Mouse (Mus musculus) heart, embryonic 11.5 days (tissue): ENCODE results near the gene Mxd4. TPM values are rescaled to one million over a fixed set of nuclear protein-coding genes. Genes with fewer than 3 reads are reported as not detected.

Experiments used
- ATAC-seq: fragments of 200-750 bp; cut with Nextera tagmentation; replicated peaks from 2 replicates; pipeline ENCODE4 v1.8.0; 2017; ENCODE audit warnings: moderate library complexity; ENCODE audit not compliant: insufficient number of reproducible peaks, low FRiP score, low TSS enrichment
- H3K27ac ChIP-seq: fragments of 300-500 bp; sonication (generic); 2 replicates; pipeline ENCODE4 v1.5.1; 2014; ENCODE audit warnings: mild to moderate bottlenecking, low read depth, low read length
- H3K27me3 ChIP-seq: fragments of 300-500 bp; sonication (generic); 2 replicates; pipeline ENCODE4 v1.6.1; 2014; ENCODE audit warnings: mild to moderate bottlenecking, low read length, mixed read lengths; ENCODE audit not compliant: control insufficient read depth, insufficient read depth
- H3K36me3 ChIP-seq: fragments of 300-500 bp; sonication (generic); 2 replicates; pipeline ENCODE4 v1.6.1; 2014; ENCODE audit warnings: mild to moderate bottlenecking, low read length, moderate library complexity, mixed read lengths; ENCODE audit not compliant: control insufficient read depth, insufficient read depth
- H3K4me1 ChIP-seq: fragments of 300-500 bp; sonication (generic); 2 replicates; pipeline ENCODE4 v1.6.1; 2014; ENCODE audit warnings: low read length; ENCODE audit not compliant: control insufficient read depth, insufficient read depth
- H3K4me2 ChIP-seq: fragments of 300-500 bp; sonication (generic); 2 replicates; pipeline ENCODE4 v1.6.1; 2014; ENCODE audit warnings: mild to moderate bottlenecking, moderate library complexity
- H3K4me3 ChIP-seq: fragments of 300-500 bp; sonication (generic); 2 replicates; pipeline ENCODE4 v1.5.1; 2014; ENCODE audit warnings: low read depth, low read length
- H3K9ac ChIP-seq: fragments of 300-500 bp; sonication (generic); 2 replicates; pipeline ENCODE4 v1.6.1; 2014; ENCODE audit warnings: mild to moderate bottlenecking, low read depth, low read length, moderate library complexity
- H3K9me3 ChIP-seq: fragments of 300-500 bp; sonication (generic); replicated peaks from 2 replicates; pipeline ENCODE4 v1.6.1; 2016; ENCODE audit warnings: low read length; ENCODE audit not compliant: control insufficient read depth
- WGBS: fragments of 180-500 bp; shearing (Covaris S2); extraction: QIAGEN DNeasy Blood & Tissue Kit; methylation state at CpG from one replicate; pipeline ENCODE4 v1.1.7; 2014; ENCODE audit not compliant: insufficient replicate concordance; 5-methylcytosine and 5-hydroxymethylcytosine counted together
- polyA plus RNA-seq: library from polyadenylated mRNA; unstranded; fragments of >200 nt; fragmentation: Nextera tagmentation; extraction: Ambion mirVana; gene quantifications from 2 replicates; pipeline ENCODE4 v1.2.1, GENCODE M21; 2014

Mxd4 gene
- polyA plus RNA-seq, 1 experiment from 2014 or later: 23.3 TPM

DNA sequence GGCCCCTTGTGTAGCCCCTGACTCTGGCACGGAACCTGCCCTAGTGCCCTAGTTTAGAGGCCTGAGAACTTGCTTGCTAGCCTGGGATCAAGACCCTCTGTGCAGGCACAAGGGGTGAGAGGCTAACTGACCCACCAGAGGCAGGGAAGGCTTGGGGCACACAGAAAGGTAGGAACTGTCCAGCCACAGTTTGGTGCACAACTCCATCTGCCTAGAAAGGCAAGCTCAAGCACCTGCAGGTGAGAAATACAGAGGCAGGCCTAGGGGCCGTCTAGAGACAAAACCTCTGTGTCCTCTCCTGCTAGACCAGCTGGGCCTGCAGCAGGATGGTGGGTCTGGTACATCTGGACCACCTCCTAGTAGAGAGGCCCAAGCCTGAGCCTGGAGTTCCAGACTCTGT is 13.5 kb downstream of the Mxd4 start:
- H3K9ac ChIP-seq: no peak overlapping the region
- no peaks in the 10 kb centered on the region for H3K9me3 ChIP-seq
- H3K4me3 ChIP-seq: no peak overlapping the region
- no peak for ATAC-seq
- peaks cover 22% of the 10 kb centered on the region for H3K36me3 ChIP-seq
- no peak overlapping the region for H3K4me2 ChIP-seq
- 79% methylated on average over 2 of the region's 2 CpGs for WGBS
- no peaks in the 10 kb centered on the region for H3K4me1 ChIP-seq
- no peaks in the 10 kb centered on the region for H3K27me3 ChIP-seq
- no peak overlapping the region for H3K27ac ChIP-seq

DNA sequence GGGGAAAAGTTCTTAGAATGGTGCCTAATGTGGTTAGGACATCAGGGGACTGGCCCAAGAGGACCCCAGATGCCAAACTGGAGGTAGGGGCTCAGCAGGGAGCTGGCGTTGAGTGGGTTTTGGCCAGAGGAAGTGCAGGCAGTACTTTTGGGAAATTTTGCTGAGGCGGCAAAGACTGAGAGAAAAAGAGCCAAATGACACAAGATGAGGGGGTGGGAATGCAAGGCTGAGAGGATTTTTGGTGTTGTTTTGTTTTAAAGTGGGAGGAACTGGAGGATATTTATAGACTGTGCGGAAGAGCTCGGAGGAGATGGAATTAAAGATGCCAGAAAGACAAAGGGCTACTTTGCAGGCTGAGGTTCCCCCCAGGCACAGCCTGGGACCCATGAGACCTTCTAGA is 16.8 kb downstream of the Mxd4 start:
- Histone ChIP-seq H3K4me3 (no peak overlapping the region), H3K27me3 (no peaks in the 10 kb centered on the region), H3K36me3 (peaks cover 5% of the 10 kb centered on the region), H3K9me3 (no peaks in the 10 kb centered on the region), H3K27ac (no peak overlapping the region), H3K4me2 (no peak overlapping the region), H3K9ac (no peak overlapping the region), H3K4me1 (no peaks in the 10 kb centered on the region)
- no peak for ATAC-seq
- 74% methylated on average over 4 of the region's 4 CpGs for WGBS

DNA sequence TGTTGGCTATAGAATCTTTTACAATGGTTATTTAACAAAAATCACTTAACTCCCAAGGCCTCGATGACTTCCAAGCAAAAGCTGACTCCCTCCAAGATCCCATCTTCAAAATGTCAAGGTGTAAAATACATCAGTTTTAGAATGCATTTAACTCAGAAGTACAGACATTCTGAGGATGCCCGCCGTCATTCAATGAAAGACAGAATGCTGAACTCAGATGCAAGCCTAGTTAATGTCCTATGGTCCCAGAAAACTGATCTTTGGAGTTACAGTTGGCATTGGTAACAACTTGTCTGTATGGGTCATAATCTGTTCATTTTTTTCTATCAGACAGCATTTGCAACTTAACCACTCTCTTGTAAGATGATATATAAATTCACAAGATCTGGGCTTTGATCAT is 17.6 kb downstream of the Mxd4 start:
- 80% methylated on average over 3 of the region's 3 CpGs for whole genome bisulfite sequencing

DNA sequence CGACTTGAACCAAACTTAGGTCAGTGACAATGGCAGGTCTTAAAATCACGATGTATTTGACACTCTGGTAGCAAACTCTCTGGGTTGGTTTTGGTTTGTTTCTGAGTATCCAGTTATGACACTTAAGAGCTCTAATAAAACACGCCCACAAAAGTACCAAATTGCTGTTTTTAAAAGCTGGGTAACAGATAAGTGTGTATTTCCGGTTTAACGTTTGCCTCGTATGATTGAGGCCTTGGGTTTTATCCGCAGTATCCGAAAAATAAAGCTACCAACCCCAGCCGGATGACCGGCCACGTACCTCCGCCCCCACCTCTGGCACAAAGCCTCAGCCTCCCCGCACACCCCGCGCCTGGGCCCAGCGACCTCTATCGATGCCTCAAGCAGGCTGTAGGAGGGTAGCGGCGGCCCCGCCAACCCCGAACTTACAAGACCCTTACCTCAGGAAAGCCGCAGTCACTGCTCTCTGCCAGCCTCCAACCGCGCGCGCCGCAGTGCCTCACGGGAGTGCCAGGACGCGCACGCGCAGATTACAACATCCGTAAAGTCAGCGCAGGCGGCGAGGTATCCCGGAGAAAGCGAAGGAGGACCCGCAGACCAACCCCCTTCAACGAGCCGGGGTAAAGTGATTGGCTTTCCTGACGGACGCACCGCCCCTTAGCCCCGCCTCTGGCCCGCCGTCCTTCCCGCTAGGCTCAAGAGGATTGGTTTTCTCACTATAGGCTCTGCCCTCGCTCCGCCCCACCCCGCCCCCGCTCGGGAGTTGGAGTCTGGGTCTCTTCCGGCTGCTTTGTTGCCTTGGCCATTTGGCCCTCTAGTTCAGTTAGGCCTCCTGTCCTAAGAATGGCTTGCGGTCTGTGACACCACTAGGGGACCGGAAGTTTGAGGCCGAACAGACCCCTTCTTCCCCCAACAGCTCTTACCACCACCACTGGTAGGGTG is 18.3 kb downstream of the Mxd4 start, which contains the start of the genes Poln and Haus3:
Gene Poln (minus strand): TSS at position 499 of the 942 bp plus-strand sequence.
Gene Haus3 (minus strand): TSS at position 578 of the 942 bp plus-strand sequence.
- Histone ChIP-seq H3K4me2 (peak within 1 kb of the TSS; percentile 72), H3K4me1 (no peaks in the 10 kb centered on the region), H3K27me3 (no peaks in the 10 kb centered on the region), H3K27ac (peak within 1 kb of the TSS; percentile 87), H3K4me3 (peak within 1 kb of the TSS; percentile 87), H3K9ac (peak within 1 kb of the TSS; percentile 92), H3K9me3 (no peaks in the 10 kb centered on the region), H3K36me3 (peaks cover 3% of the 10 kb centered on the region)
- ATAC-seq: peak; percentile 98
- under 1% methylated on average over 57 of the region's 57 CpGs for WGBS

More for the DNA sequence above, 17.6 kb downstream of the Mxd4 start:
- peak overlapping the region; percentile 87 for H3K4me3 ChIP-seq
- H3K27ac ChIP-seq: peak overlapping the region; percentile 86
- ATAC-seq: no peak
- no peaks in the 10 kb centered on the region for H3K4me1 ChIP-seq
- no peaks in the 10 kb centered on the region for H3K9me3 ChIP-seq
- H3K27me3 ChIP-seq: no peaks in the 10 kb centered on the region
- H3K36me3 ChIP-seq: peaks cover 5% of the 10 kb centered on the region
- H3K4me2 ChIP-seq: peak overlapping the region; percentile 72
- peak overlapping the region; percentile 92 for H3K9ac ChIP-seq

DNA sequence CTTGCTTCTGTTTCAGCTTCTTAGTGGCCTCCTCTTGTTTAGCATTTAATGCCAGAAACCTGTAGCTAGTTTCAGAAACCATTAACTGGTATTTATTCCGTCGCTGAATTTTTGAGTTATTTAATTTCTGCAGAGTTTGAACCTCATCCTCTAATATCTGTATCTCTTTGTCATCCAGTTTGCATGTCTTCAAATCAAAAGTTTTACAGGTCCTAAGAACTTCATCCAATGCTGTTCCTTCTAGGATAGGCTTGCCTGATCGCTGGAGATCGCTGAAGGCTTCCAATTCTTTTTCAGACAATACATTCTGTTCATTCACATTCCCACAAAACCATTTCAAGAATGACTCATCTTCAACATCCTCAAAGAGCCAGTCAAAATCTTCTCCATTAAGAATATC is 19.7 kb downstream of the Mxd4 start:
- Histone ChIP-seq H3K27ac (no peak overlapping the region), H3K27me3 (no peaks in the 10 kb centered on the region), H3K9me3 (no peaks in the 10 kb centered on the region), H3K9ac (no peak overlapping the region), H3K4me1 (no peaks in the 10 kb centered on the region), H3K36me3 (peaks cover 3% of the 10 kb centered on the region; the same call in 1 of the 2 replicates), H3K4me3 (no peak overlapping the region), H3K4me2 (peak overlapping the region; percentile 38)
- 80% methylated on average over 4 of the region's 4 CpGs for WGBS
- ATAC-seq: no peak

DNA sequence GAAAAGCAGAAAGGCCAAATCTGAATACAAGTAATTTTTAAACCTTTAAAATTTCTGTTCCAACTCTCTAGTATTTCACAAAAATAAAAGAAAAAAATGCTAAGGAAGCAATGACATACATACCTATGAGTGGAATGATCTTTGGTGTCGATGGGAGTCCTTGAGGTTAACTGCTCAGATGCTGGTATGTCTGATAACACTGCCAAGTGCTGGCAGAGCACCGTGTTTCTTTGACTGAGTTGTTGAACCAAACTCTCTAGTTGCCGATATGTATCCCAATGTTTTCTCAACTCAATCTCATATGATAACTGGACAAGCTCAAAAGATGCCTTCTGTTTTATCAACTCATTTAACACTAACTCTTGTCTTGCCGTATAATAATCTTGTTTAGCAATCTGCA is 21.7 kb downstream of the Mxd4 start:
- H3K36me3 ChIP-seq: peaks cover 3% of the 10 kb centered on the region; the same call in 1 of the 2 replicates
- 34% methylated on average over 4 of the region's 4 CpGs for WGBS
- H3K4me1 ChIP-seq: no peaks in the 10 kb centered on the region
- H3K9me3 ChIP-seq: no peaks in the 10 kb centered on the region
- no peak overlapping the region for H3K4me3 ChIP-seq
- no peaks in the 10 kb centered on the region for H3K27me3 ChIP-seq
- H3K9ac ChIP-seq: no peak overlapping the region
- H3K4me2 ChIP-seq: peak overlapping the region; percentile 38; the same call in 1 of the 2 replicates
- no peak for ATAC-seq
- no peak overlapping the region for H3K27ac ChIP-seq

DNA sequence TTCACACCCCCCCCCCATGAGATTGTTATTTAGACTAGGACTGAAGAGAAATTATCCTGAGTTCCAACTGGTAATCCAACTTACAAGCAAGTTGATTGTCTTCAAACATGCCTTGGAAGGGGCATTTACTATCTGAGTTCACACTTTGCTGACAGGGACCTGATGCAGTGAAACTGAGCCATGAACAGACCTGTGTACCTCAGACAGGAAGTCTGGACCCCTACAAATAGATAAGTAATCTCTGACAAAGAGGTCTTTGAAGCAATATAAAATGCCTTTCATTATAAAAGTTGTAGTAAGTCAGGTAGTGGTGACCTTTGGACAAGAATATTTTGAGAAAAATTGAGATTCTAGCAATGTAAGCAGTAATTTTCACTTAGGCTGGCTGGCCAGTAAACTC is 39.0 kb downstream of the Mxd4 start:
- Histone ChIP-seq H3K36me3 (no peaks in the 10 kb centered on the region), H3K4me3 (no peak overlapping the region), H3K9ac (no peak overlapping the region), H3K4me1 (no peaks in the 10 kb centered on the region), H3K27ac (no peak overlapping the region), H3K9me3 (no peaks in the 10 kb centered on the region), H3K4me2 (no peak overlapping the region), H3K27me3 (no peaks in the 10 kb centered on the region)
- no peak for ATAC-seq

DNA sequence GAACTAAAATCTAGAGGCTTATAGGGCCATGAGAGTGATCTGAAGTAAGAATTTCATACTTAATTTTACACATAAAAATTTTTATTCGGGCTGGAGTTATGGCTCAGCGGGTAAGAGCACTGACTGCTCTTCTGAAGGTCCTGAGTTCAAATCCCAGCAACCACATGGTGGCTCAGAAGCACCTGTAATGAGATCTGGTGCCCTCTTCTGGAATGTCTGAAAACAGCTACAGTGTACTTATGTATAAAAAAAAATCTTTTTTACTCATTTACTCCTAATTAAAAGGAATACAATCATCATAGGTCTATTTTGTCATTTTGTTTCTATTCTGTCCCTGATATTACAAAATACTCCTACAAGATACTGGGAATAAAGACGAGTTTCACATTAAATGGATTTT is 40.0 kb downstream of the Mxd4 start:
- Histone ChIP-seq H3K36me3 (no peaks in the 10 kb centered on the region), H3K4me1 (no peaks in the 10 kb centered on the region), H3K4me2 (no peak overlapping the region), H3K27me3 (no peaks in the 10 kb centered on the region), H3K27ac (no peak overlapping the region), H3K9me3 (no peaks in the 10 kb centered on the region), H3K4me3 (no peak overlapping the region), H3K9ac (no peak overlapping the region)
- ATAC-seq: no peak
- WGBS: 78% methylated on average over 3 of the region's 3 CpGs
